Mouse (Mus musculus) lung, postnatal 36 days (tissue): ENCODE results near the gene Gps1.
"Not testable (repeated sequence)": the region's sequence is repeated elsewhere in the genome, so short reads cannot be mapped to it uniquely, and the experiment has no call there.

ENCODE experiments used
- DNase-seq: peaks from one replicate; pipeline ENCODE4 v3.0.0; 2022; ENCODE audit warnings: mixed read lengths

The Gps1 gene

GRCm38 (mm10) chr11:120784064-120784791 lies at the start of gene Gps1, which contains the start of gene Rfng:
Gene Gps1, plus strand, starts transcription at chr11:120784272.
Gene Rfng, minus strand, starts transcription at chr11:120784207.
- DNase-seq = peak; percentile 86

GRCm38 (mm10) chr11:120736424-120736823 lies 47.6 kb upstream of the Gps1 start:
- DNase-seq = no peak

GRCm38 (mm10) chr11:120740981-120741380 lies 43.1 kb upstream of the Gps1 start:
- DNase-seq = no peak

- DNase-seq = peak; percentile 91
Measured at GRCm38 (mm10) chr11:120744121-120744701, 39.9 kb upstream of the Gps1 start.

- peak; percentile 60 for DNase-seq
Measured at GRCm38 (mm10) chr11:120747974-120748373, 36.1 kb upstream of the Gps1 start.

- peak; percentile 79 for DNase-seq
Measured at GRCm38 (mm10) chr11:120749430-120749829, 34.6 kb upstream of the Gps1 start.

- no peak for DNase-seq
Measured at GRCm38 (mm10) chr11:120751606-120752005, 32.5 kb upstream of the Gps1 start.

GRCm38 (mm10) chr11:120760236-120760635 lies 23.8 kb upstream of the Gps1 start:
- no peak for DNase-seq

GRCm38 (mm10) chr11:120761811-120762671 lies 22.0 kb upstream of the Gps1 start:
- no peak for DNase-seq

- DNase-seq = not testable (repeated sequence)
Measured at GRCm38 (mm10) chr11:120762672-120763041, 21.4 kb upstream of the Gps1 start, which contains the start of gene Hmga1b. Gene Hmga1b, plus strand, starts transcription at chr11:120762794.

GRCm38 (mm10) chr11:120763121-120763999 lies 20.7 kb upstream of the Gps1 start:
- DNase-seq = not testable (repeated sequence)

- not testable (repeated sequence) for DNase-seq
Measured at GRCm38 (mm10) chr11:120767023-120767422, 17.0 kb upstream of the Gps1 start.

- peak; percentile 58 for DNase-seq
Measured at GRCm38 (mm10) chr11:120768206-120768605, 15.9 kb upstream of the Gps1 start.

- DNase-seq = no peak
Measured at GRCm38 (mm10) chr11:120772749-120773148, 11.3 kb upstream of the Gps1 start.

- no peak for DNase-seq
Measured at GRCm38 (mm10) chr11:120773463-120774190, 10.4 kb upstream of the Gps1 start.

- peak; percentile 96 for DNase-seq
Measured at GRCm38 (mm10) chr11:120775774-120776469, 8.2 kb upstream of the Gps1 start.

- DNase-seq = no peak
Measured at GRCm38 (mm10) chr11:120777123-120777522, 6.9 kb upstream of the Gps1 start.

GRCm38 (mm10) chr11:120779876-120780275 lies 4.2 kb upstream of the Gps1 start:
- no peak for DNase-seq

- not testable (repeated sequence) for DNase-seq
Measured at GRCm38 (mm10) chr11:120781361-120781760, 2.7 kb upstream of the Gps1 start.

- no peak for DNase-seq
Measured at GRCm38 (mm10) chr11:120783426-120784063, 527 bp upstream of the Gps1 start.
